Mouse (Mus musculus) kidney, adult 2 months (tissue): ENCODE results near the gene Tns3. TPM values are rescaled to one million over a fixed set of nuclear protein-coding genes. Genes with fewer than 3 reads are reported as not detected.
A peak's percentile ranks its signal among the peaks of the same experiment; 100 is the strongest.

Source experiments
- DNase-seq: peaks from one replicate; pipeline ENCODE4 v3.0.0; 2021
- H3K27ac ChIP-seq: fragments of 200-500 bp; 2 replicates; pipeline ENCODE4 v1.5.1; 2012; ENCODE audit warnings: low read depth, low read length, control low read depth, inconsistent platforms; ENCODE audit not compliant: insufficient read depth
- H3K27me3 ChIP-seq: fragments of 200-500 bp; replicated peaks from 2 replicates; pipeline ENCODE4 v1.6.1; 2012; ENCODE audit warnings: mild to moderate bottlenecking, moderate library complexity, low read length, inconsistent platforms; ENCODE audit not compliant: control insufficient read depth, insufficient read depth
- H3K36me3 ChIP-seq: fragments of 200-500 bp; 2 replicates; pipeline ENCODE4 v1.6.1; 2012; ENCODE audit warnings: mild to moderate bottlenecking, moderate library complexity, low read length, inconsistent platforms; ENCODE audit not compliant: control insufficient read depth, insufficient read depth
- H3K4me1 ChIP-seq: fragments of 200-500 bp; 2 replicates; pipeline ENCODE4 v1.6.1; 2011; ENCODE audit warnings: low read length; ENCODE audit not compliant: control insufficient read depth, insufficient read depth
- H3K4me3 ChIP-seq: fragments of 200-500 bp; 2 replicates; pipeline ENCODE4 v1.5.1; 2011; ENCODE audit warnings: mild to moderate bottlenecking, low read depth, low read length, control low read depth; ENCODE audit not compliant: insufficient read depth
- CTCF ChIP-seq: fragments of 200-500 bp; conservative IDR thresholded peaks from 2 replicates; pipeline ENCODE4 v1.5.1; 2011; ENCODE audit warnings: low read depth, mild to moderate bottlenecking, control low read depth, low read length, moderate library complexity, mixed read lengths; ENCODE audit not compliant: insufficient read depth, insufficient read length
- POLR2A ChIP-seq: fragments of 200-500 bp; IDR thresholded peaks from one replicate; pipeline ENCODE4 v1.6.1; 2011; ENCODE audit warnings: low read depth, low read length, control low read depth
- WGBS: fragments of 180-500 bp; shearing (Covaris S2); methylation state at CpG from one replicate; pipeline ENCODE4 v1.1.7; 2018; 5-methylcytosine and 5-hydroxymethylcytosine counted together
- polyA plus RNA-seq: library from polyadenylated mRNA; depleted of rRNA; stranded (reverse); fragments of >200 nt; gene quantifications from 2 replicates; pipeline ENCODE4 v1.2.3, GENCODE M21; 2012

Gene Tns3
- polyA plus RNA-seq, 1 experiment = 63.7 TPM

- Histone ChIP-seq H3K27ac (no peak overlapping the region), H3K4me3 (no peak overlapping the region), H3K27me3 (no peaks in the 10 kb centered on the region), H3K4me1 (peaks cover 25% of the 10 kb centered on the region), H3K36me3 (0 out of 2 replicates have a peak, but pooled peaks cover 2% of the 10 kb centered on the region)
- no peak for DNase-seq
- 85% methylated on average over 2 of the region's 2 CpGs for WGBS
- TF ChIP-seq POLR2A (no peak), CTCF (no peak)
These were observed 80.0 kb downstream of the Tns3 start for GRCm38 (mm10) chr11:8584307-8584706.

- TF ChIP-seq POLR2A (no peak), CTCF (no peak)
- peaks cover 18% of the 10 kb centered on the region for H3K4me1 ChIP-seq
- 61% methylated on average over 3 of the region's 3 CpGs for WGBS
- H3K36me3 ChIP-seq = 0 out of 2 replicates have a peak, but pooled peaks cover 2% of the 10 kb centered on the region
- no peaks in the 10 kb centered on the region for H3K27me3 ChIP-seq
- peak; percentile 64 for DNase-seq
- H3K4me3 ChIP-seq = no peak overlapping the region
- H3K27ac ChIP-seq = no peak overlapping the region
These were observed 81.2 kb downstream of the Tns3 start for GRCm38 (mm10) chr11:8583137-8583536.

- WGBS = 69% methylated on average over 10 of the region's 10 CpGs
- H3K27me3 ChIP-seq = no peaks in the 10 kb centered on the region
- no peak overlapping the region for H3K4me3 ChIP-seq
- H3K36me3 ChIP-seq = 0 out of 2 replicates have a peak, but pooled peaks cover 2% of the 10 kb centered on the region
- no peak for TF ChIP-seq POLR2A
- H3K27ac ChIP-seq = no peak overlapping the region
- DNase-seq = no peak
- peaks cover 18% of the 10 kb centered on the region for H3K4me1 ChIP-seq
These were observed 82.0 kb downstream of the Tns3 start for GRCm38 (mm10) chr11:8582101-8582920.

GRCm38 (mm10) chr11:8579789-8580188 lies 84.5 kb downstream of the Tns3 start:
- Histone ChIP-seq H3K27me3 (no peaks in the 10 kb centered on the region), H3K36me3 (0 out of 2 replicates have a peak, but pooled peaks cover 2% of the 10 kb centered on the region), H3K4me1 (peaks cover 34% of the 10 kb centered on the region), H3K4me3 (no peak overlapping the region), H3K27ac (peak overlapping the region; percentile 77; the same call in 1 of the 2 replicates)
- DNase-seq = no peak
- TF ChIP-seq CTCF (no peak), POLR2A (no peak)
- WGBS = 41% methylated on average over 5 of the region's 5 CpGs

GRCm38 (mm10) chr11:8575217-8576180 lies 88.8 kb downstream of the Tns3 start:
- Histone ChIP-seq H3K27ac (peak overlapping the region; percentile 57), H3K36me3 (no peaks in the 10 kb centered on the region), H3K4me3 (no peak overlapping the region), H3K27me3 (no peaks in the 10 kb centered on the region), H3K4me1 (peaks cover 31% of the 10 kb centered on the region)
- peak; percentile 60 for DNase-seq
- TF ChIP-seq CTCF (no peak), POLR2A (no peak)
- 49% methylated on average over 10 of the region's 10 CpGs for WGBS

- no peaks in the 10 kb centered on the region for H3K36me3 ChIP-seq
- H3K27me3 ChIP-seq = no peaks in the 10 kb centered on the region
- 89% methylated on average over 6 of the region's 6 CpGs for WGBS
- no peak overlapping the region for H3K27ac ChIP-seq
- no peak for DNase-seq
- H3K4me1 ChIP-seq = peaks cover 30% of the 10 kb centered on the region
- no peak overlapping the region for H3K4me3 ChIP-seq
- TF ChIP-seq POLR2A (no peak), CTCF (no peak)
These were observed 89.8 kb downstream of the Tns3 start for GRCm38 (mm10) chr11:8574562-8574961.

GRCm38 (mm10) chr11:8572762-8573161 lies 91.6 kb downstream of the Tns3 start:
- Histone ChIP-seq H3K36me3 (no peaks in the 10 kb centered on the region), H3K4me3 (no peak overlapping the region), H3K27ac (peak overlapping the region; percentile 13; the same call in 1 of the 2 replicates), H3K27me3 (no peaks in the 10 kb centered on the region), H3K4me1 (peaks cover 36% of the 10 kb centered on the region)
- DNase-seq = no peak
- WGBS = 78% methylated on average over 7 of the region's 7 CpGs
- no peak for TF ChIP-seq CTCF
- TF ChIP-seq POLR2A = no peak
